Mouse (Mus musculus) spleen, postnatal 0 days (tissue): Measurements from ENCODE around the gene Tas2r115. TPM values are rescaled to one million over a fixed set of nuclear protein-coding genes. Genes with fewer than 3 reads are reported as not detected.

Source experiments
- polyA plus RNA-seq: library from polyadenylated mRNA; unstranded; fragments of >200 nt; fragmentation: Nextera tagmentation; extraction: Ambion mirVana; gene quantifications from 2 replicates; pipeline ENCODE4 v1.2.1, GENCODE M21; 2015

The Tas2r115 gene
- not detected in 2 replicates for polyA plus RNA-seq

GRCm38 (mm10) chr6:132737935-132738334, at the start of gene Tas2r115:
Gene Tas2r115 (minus strand): TSS chr6:132738035.

GRCm38 (mm10) chr6:132778062-132778461, 40.2 kb upstream of the Tas2r115 start, which contains the start of gene Tas2r136:
Gene Tas2r136 (minus strand): TSS chr6:132778162.

GRCm38 (mm10) chr6:132761831-132762230, 24.0 kb upstream of the Tas2r115 start, which contains the start of gene Tas2r102:
Gene Tas2r102 (plus strand): TSS chr6:132762131.

GRCm38 (mm10) chr6:132754430-132754829, 16.6 kb upstream of the Tas2r115 start, which contains the start of gene Tas2r124:
Gene Tas2r124 (plus strand): TSS chr6:132754730.

GRCm38 (mm10) chr6:132711828-132712227, 26.0 kb downstream of the Tas2r115 start, which contains the start of gene Tas2r122:
Gene Tas2r122 (minus strand): TSS chr6:132711928.

GRCm38 (mm10) chr6:132700907-132701306, 36.9 kb downstream of the Tas2r115 start, which contains the start of gene Tas2r121:
Gene Tas2r121 (minus strand): TSS chr6:132701007.

Other genes starting within 250 kb of the Tas2r115 start
- gene Prh1, start 168.2 kb downstream of the Tas2r115 start, polyA plus RNA-seq: not detected in 2 replicates
- not detected in 2 replicates for gene Prp2, start 142.1 kb downstream of the Tas2r115 start, polyA plus RNA-seq
- not detected in 2 replicates for gene A630073D07Rik, start 86.5 kb downstream of the Tas2r115 start, polyA plus RNA-seq
- not detected in 2 replicates for gene Tas2r120, start 81.1 kb downstream of the Tas2r115 start, polyA plus RNA-seq
- gene Tas2r121, start 37.0 kb downstream of the Tas2r115 start, polyA plus RNA-seq: not detected in 2 replicates
- gene Tas2r122, start 26.1 kb downstream of the Tas2r115 start, polyA plus RNA-seq: not detected in 2 replicates
- gene Tas2r124, start 16.7 kb upstream of the Tas2r115 start, polyA plus RNA-seq: not detected in 2 replicates
- gene Tas2r102, start 24.1 kb upstream of the Tas2r115 start, polyA plus RNA-seq: not detected in 2 replicates
- not detected in 2 replicates for gene Tas2r136, start 40.1 kb upstream of the Tas2r115 start, polyA plus RNA-seq
- not detected in 2 replicates for gene Tas2r117, start 64.8 kb upstream of the Tas2r115 start, polyA plus RNA-seq
- gene Tas2r123, start 109.1 kb upstream of the Tas2r115 start, polyA plus RNA-seq: not detected in 2 replicates
- not detected in 2 replicates for gene Tas2r116, start 117.4 kb upstream of the Tas2r115 start, polyA plus RNA-seq
- not detected in 2 replicates for gene Tas2r110, start 130.0 kb upstream of the Tas2r115 start, polyA plus RNA-seq
- not detected in 2 replicates for gene Tas2r113, start 155.0 kb upstream of the Tas2r115 start, polyA plus RNA-seq
- not detected in 2 replicates for gene Tas2r125, start 171.6 kb upstream of the Tas2r115 start, polyA plus RNA-seq
- not detected in 2 replicates for gene Tas2r129, start 213.1 kb upstream of the Tas2r115 start, polyA plus RNA-seq
- gene Tas2r131, start 219.9 kb upstream of the Tas2r115 start, polyA plus RNA-seq: not detected in 2 replicates
- gene Tas2r109, start 242.9 kb upstream of the Tas2r115 start, polyA plus RNA-seq: not detected in 2 replicates